Mouse (Mus musculus): ENCODE measurements at regions not wholly inside any gene's neighbourhood (a gene's known extent, or its start where the extent isn't known, plus 50 kb on each side); places are given as distances from the start of the nearest gene placed in this dataset.

GRCm38 (mm10) chr11:114284820-114285666, 218.2 kb upstream of the Sdk2 start:
- TF ChIP-seq GATA1 (IDR thresholded peaks at IDR 0.05; ENCODE audit: borderline replicate concordance, low read length), result no peak
- no peak for TF ChIP-seq FLI1 (IDR thresholded peaks at IDR 0.05; ENCODE audit: low read length)
